Mouse (Mus musculus): ENCODE measurements around the gene Extl2.

The Extl2 gene

DNA sequence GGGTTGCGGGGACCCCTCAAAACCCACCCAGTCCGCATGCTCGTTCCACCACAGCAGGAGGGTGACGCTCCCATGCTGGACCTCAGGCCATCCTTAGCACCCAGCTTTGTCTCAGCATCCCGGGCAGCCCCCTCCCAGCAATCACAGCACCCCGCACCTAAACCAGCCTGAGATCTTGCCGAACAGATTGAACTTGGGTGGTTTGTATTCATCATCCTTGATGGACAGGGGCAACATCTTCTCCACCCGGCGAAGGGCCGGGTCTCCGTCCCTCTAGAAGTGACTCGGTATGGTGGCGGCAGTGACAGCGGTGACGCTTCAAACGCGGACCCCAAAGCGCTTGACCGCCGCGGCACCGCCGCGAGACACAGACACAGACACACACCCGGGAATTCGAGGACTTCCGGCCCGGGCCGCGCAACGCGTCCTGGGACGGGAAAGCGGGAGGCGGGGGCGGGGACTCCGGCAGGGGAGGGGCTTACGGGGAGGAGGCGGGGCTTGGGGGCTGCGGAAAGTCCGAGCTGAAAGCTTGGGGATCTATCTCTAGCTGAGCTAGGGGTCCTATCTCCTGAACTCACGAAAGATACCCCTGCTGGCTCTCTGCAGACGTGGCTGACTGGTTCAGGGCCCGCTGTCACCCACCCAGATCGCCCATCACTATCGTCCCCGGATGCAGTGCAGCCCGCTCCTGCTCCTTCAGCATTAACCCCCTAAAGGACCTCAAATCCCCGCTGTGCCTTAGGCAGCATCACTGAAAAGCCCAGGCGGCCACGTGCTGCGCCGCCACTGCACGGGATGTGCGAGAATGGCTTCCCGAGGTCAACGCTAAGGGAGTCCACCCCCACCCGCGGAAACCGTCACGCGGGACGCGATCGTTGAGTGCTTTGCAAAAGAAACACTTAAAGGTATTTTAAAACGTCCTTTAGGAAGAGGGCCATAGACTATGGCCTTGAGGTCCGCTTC, at the start of gene Extl2, which contains the start of gene Slc30a7:
Gene Extl2 (plus strand): TSS at position 485 of the 963 bp plus-strand sequence.
Gene Slc30a7 (minus strand): TSS at position 429 of the 963 bp plus-strand sequence.
- in situ Hi-C loops (cut with MboI; ENCODE audit: low pct_unique_long_range_greater_than_20kb in 1 of 2, low sequenced_read_pairs in 2 of 2, unreplicated experiment in 1 of 2) = no loop called here

DNA sequence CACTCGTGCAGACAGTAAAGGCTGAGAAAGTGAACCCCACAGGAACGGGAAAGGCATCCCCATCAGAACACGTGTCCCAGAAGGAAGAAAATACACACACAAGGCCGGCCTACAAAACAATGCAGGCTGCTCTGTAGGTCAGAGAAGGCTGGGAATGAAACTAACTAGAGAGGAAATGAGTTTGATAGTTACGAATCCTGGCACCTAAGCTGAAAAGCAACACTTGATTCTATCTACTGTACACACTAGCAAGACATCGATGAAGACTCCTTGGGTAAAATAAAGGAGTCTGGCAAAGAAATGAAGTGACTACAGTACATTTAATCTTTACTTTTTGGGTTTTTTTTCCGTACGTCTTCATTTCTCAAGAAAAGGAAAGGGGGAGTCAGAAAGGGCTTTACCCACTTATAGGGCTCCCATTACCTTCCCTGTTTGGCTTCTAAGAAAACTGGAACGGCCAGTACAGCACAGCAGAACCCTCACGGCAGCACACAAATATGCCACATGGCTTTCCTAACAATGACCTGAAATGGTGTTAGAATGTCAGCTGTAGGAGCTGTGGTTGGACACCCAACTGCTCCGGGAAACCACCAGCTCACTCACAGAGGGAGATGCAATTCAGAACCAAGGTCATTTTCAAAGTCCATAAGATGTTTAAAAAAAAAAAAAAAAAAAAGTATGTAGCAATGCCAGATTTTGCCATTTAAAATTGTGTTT, 45.8 kb upstream of the Extl2 start:
- in situ Hi-C loops (cut with MboI; ENCODE audit: low pct_unique_long_range_greater_than_20kb in 1 of 2, low sequenced_read_pairs in 2 of 2, unreplicated experiment in 1 of 2) = no loop called here

DNA sequence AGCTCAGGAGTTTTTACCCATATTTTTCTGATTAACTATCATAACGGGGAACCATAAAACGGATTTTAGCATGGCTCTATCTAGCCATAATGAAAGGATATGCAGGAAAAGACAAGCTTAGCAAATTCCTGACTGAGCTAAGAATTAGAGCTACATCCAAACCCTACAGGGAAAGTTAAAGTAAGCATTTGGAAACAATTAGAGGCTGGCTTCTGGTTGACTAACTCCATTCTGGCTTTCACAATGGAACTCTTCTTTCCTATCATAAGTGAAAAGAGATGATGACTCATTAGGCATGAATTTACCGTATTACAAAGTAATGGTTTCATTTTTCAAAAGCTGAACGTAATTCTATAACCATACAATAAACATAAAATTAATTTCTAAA, 45.2 kb upstream of the Extl2 start:
- in situ Hi-C loops (cut with MboI; ENCODE audit: low pct_unique_long_range_greater_than_20kb in 1 of 2, low sequenced_read_pairs in 2 of 2, unreplicated experiment in 1 of 2) = no loop called here

DNA sequence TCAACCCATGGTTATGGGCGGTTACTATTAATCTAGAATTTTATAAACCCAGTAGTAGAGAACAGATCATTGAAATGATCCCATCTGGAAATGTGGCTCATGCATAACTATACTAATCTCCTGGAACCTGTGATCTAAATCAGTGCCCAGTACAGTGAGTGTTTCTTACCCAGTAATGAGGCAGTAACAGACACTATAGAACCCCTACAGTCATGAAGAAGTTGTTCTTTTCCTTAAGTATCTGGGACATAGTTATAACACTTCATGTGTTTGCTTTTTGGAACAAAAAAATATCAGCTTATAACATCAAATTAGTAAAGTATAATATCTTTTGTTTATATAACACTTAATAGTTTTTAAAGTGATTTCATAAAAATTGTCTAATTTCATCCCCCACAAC, 43.7 kb upstream of the Extl2 start:
- in situ Hi-C loops (cut with MboI; ENCODE audit: low pct_unique_long_range_greater_than_20kb in 1 of 2, low sequenced_read_pairs in 2 of 2, unreplicated experiment in 1 of 2) = no loop called here

DNA sequence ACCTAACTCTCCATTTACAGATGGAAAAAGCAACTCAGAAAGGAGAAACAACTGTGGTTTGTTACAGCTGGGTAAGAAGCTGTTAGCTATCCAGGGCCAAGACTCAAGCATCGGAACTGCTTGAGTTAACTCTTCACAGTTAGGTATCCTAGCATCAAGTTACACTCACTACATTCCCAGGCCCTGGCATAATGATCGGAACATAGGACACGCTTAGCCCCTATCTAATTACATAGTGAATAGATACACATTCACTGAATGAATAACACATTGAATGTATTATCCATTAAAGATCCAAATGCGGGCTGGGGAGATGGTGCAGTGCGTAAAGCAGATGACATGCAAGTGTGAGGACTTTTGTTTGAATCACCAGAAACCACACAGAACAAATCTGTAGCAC, 43.2 kb upstream of the Extl2 start:
- in situ Hi-C loops (cut with MboI; ENCODE audit: low pct_unique_long_range_greater_than_20kb in 1 of 2, low sequenced_read_pairs in 2 of 2, unreplicated experiment in 1 of 2) = no loop called here

DNA sequence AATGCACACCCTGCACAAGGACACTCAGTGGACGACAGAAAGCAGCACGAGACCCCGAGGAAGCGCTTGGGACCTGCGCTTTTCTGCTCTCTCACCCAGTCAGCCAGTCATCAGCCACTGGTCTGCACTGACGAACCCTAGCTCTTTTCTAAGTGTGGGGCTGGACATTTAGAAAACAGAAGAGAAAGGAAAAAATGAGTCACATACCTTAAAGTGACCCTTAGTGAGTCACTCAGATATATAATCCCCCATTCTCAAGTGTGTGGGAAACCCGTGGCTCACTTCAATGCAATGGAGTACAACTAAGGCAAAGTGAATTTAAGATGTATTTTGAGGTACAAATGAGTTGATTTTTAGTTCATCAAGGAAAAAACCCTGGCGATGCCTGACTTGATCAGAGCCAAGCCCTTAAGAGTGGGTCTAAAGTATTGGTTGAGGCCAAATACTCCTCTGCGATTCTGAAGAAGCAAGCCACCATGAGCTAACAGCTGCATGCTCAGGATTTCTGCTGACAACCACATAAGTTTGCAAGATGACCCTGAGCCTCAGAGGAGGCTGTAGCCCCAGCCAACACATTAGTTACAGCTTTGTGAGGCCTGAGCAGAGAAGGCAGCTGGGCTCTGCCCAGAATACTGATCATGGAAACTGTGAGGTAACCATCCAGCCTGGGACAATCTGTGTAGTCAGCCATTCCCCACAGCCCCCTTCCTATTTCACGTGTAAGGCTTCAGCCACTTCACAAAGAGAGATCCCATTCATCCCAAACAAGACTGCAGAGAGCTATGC, 38.3 kb upstream of the Extl2 start:
- in situ Hi-C loops (cut with MboI; ENCODE audit: low pct_unique_long_range_greater_than_20kb in 1 of 2, low sequenced_read_pairs in 2 of 2, unreplicated experiment in 1 of 2) = no loop called here

DNA sequence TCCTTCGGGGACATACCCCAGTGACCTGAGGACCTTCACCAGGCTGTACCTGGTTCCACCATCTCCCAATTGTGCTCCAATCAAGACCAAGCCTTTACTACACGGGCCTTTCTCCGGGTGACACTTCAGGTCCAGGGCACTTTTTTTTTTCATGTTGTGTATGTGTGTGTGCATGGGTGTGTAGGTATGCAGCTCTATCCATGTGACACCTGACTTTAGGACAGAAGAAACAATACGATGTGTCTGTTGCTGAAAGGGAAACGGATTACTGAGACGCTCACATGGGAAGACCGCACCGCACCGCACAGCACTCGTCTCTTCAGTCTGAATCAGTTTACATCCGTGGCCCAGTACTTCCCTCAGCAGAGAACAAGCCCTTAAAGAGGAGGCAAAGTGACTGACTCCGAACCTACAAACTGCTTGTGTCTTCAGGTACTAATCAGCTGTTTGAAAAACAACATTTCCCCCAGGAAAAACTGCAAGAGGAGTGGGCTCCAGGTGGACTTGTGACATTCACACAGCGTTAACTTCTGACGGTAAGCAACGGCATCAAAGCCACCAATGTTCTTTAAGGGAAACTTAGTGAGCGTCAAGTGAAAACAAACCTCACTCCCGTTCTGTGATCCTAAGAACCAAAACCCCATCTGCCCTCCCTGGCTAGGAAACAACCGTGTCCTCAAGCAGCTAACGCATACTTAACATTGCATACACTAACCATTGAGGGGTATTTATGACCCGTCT, 36.0 kb upstream of the Extl2 start:
- in situ Hi-C loops (cut with MboI; ENCODE audit: low pct_unique_long_range_greater_than_20kb in 1 of 2, low sequenced_read_pairs in 2 of 2, unreplicated experiment in 1 of 2) = no loop called here

DNA sequence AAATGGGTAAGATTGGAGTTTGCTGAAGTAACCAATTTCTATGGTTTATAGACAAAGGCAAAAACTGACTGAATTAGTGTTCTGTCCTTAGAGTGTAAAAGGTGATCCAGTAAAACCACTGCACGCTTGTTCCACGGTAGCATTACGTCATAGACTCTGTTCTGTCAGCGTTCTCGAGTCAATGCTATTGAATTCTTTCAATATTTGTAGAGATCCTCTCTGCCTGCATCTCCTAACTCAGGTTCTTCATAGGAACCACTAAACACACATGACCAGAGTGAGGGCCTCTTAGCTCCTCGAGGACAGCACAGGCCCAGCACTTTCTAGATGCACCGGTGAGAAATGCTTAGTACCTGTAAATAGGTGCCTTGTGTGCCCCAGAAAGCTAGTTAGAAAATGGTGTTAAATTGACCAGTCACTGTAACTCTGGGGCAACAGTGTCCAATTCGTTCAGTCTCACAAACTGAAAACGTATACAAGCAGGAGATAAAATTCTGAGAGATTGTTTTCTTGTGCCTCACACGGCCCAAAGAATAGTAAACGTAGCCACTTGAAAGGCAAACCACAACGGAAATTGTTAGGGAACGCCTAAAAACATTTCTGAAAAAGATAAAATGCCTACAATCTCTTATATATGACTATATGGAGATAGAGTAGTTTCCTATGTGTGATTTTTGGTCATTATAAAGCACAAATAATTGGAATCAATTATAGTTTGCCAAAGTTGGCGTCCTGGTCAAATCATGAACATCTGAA, 35.2 kb upstream of the Extl2 start:
- in situ Hi-C loops (cut with MboI; ENCODE audit: low pct_unique_long_range_greater_than_20kb in 1 of 2, low sequenced_read_pairs in 2 of 2, unreplicated experiment in 1 of 2) = no loop called here

DNA sequence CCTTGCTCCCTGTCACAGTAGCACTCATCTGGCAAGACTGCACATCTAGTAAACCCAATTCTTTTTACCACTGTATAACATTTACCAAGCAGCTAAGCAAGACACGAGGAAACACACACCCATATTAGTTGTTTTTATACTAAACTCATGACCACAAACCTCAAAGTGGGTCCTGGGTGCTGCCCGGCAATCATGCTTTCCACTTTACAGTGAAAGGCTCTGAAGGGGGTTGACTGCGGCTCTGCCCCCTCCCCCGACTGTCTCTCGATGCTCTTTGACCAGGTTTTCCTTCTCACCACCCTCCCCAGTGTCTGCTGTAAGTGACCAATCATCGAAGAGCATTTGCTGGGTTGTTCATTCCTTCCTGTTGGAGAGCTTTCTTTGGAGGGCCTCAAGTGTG, 33.0 kb upstream of the Extl2 start:
- in situ Hi-C loops (cut with MboI; ENCODE audit: low pct_unique_long_range_greater_than_20kb in 1 of 2, low sequenced_read_pairs in 2 of 2, unreplicated experiment in 1 of 2) = no loop called here

DNA sequence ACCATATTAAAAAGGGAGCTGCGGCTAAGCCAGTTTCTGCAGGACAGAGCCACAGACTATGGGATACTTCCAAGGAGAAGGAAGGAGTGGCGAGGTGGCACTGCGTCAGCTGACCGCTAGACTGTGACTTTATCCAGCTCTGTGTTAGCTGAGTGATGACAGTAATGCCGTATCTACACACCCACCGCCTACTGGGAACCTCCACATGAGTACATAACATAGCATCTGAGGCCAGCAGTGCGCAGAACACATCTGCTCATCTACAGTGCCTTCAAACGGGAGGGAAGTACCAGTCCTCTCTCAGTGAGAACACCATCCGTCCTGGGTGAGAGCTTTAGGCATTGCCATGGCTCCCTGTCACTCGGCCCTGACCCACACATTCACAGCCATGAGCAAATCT, 32.3 kb upstream of the Extl2 start:
- in situ Hi-C loops (cut with MboI; ENCODE audit: low pct_unique_long_range_greater_than_20kb in 1 of 2, low sequenced_read_pairs in 2 of 2, unreplicated experiment in 1 of 2) = no loop called here

DNA sequence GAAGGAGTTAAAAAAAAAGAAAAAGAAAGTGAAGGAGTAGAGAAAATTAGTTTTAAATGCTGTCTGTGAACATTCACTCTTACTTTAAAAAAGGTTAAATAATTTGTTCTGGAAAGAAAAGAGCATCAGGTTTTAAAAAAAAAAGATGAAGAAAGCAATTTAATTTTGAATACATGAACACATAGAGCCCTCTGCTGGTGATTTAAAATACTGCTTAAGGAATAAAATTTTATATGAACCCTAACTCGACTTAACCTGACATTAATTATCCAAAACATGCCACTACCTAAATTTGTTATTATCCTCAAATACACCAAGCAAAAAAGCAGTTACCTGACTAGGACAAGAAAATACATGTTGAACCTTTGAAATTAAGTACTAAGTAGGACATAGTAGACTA, 28.3 kb upstream of the Extl2 start:
- in situ Hi-C loops (cut with MboI; ENCODE audit: low pct_unique_long_range_greater_than_20kb in 1 of 2, low sequenced_read_pairs in 2 of 2, unreplicated experiment in 1 of 2) = no loop called here

DNA sequence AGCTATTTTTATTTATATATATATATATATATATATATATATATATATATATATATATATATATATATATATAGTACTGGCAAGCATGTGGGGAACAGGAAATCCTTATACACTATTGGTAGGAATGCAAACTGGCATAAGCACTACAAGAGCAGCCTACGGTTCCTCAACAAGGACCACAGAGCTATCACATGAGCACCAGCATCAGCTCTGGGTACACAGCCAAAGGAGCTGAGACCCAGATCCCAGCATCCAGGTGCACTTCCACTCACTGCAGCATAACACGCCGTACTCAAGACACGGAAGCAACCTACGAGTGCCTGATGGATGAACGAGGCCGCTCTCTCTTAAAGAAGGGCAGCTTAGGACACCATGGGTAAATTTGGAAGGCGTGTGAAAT, 24.0 kb upstream of the Extl2 start:
- in situ Hi-C loops (cut with MboI; ENCODE audit: low pct_unique_long_range_greater_than_20kb in 1 of 2, low sequenced_read_pairs in 2 of 2, unreplicated experiment in 1 of 2) = no loop called here

DNA sequence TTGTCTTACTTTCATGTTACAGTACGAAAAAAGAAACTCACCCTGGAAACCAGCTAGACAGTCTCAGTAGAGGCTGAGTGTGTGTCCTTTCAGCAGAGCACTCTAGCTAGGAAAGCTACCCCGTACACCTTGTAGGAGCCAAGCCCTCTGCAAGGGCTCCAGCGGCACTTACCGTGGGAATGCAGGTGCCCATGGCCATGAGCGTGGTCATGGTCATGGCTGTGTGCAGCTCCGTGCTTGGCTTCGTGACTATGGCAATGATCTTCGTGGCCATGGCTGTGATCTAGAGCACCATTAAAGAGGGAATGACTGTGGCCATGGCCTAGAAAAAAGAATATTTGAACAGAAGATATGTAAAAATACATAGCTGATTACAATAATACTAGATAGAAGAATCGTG, 22.6 kb upstream of the Extl2 start:
- in situ Hi-C loops (cut with MboI; ENCODE audit: low pct_unique_long_range_greater_than_20kb in 1 of 2, low sequenced_read_pairs in 2 of 2, unreplicated experiment in 1 of 2) = no loop called here

DNA sequence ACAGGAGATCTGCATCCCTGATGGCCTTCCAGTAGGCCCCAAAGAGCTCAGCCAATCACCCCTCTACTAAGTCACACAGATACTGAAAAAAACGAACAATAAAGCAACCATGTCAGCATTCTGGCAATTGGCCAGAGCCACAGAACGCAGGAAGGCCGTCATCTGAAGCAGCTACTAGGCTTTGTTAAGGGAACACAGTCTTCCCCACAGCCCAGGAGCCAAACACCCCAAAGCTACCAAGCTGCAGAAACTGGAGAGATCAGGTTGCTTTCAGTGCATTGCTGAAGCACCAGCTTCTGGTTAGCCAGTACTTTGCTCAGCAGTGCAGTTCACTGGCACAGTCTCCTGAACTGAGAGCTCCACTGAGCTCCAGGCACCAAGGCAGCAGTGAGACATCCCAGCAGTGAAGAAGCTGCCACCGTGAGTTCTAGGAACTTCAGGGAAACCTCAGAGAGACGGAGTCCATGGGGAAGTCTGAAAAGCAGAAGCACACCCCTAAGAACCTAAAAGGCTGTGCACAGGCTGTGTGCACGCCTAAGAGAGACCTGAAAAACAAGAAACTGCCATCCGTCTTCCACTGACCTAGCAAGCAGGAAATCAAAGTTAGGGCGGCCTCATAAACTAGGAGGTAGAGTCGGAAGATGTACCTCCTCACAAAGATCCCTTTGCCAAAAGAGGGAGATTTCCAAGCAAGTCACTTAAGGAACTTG, 21.9 kb upstream of the Extl2 start:
- in situ Hi-C loops (cut with MboI; ENCODE audit: low pct_unique_long_range_greater_than_20kb in 1 of 2, low sequenced_read_pairs in 2 of 2, unreplicated experiment in 1 of 2) = no loop called here

DNA sequence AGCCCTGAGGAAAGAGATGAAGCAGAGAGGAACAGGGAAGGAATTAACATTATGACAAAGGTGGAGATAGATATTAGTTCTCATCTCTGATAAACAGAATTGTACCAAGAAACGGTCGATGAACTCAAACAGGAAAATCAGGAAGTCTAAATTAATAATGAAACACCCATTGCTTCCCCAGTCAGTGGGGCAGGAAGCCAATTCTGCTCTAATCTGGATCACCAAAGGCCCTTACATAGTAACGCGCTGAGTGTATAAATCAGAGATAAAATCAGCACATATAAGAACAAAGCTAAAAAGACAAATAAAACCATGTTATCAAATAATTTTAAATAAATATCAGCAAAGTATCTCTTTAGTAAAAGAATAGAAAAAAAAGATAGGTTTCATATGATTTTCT, 15.2 kb upstream of the Extl2 start:
- in situ Hi-C loops (cut with MboI; ENCODE audit: low pct_unique_long_range_greater_than_20kb in 1 of 2, low sequenced_read_pairs in 2 of 2, unreplicated experiment in 1 of 2) = no loop called here

DNA sequence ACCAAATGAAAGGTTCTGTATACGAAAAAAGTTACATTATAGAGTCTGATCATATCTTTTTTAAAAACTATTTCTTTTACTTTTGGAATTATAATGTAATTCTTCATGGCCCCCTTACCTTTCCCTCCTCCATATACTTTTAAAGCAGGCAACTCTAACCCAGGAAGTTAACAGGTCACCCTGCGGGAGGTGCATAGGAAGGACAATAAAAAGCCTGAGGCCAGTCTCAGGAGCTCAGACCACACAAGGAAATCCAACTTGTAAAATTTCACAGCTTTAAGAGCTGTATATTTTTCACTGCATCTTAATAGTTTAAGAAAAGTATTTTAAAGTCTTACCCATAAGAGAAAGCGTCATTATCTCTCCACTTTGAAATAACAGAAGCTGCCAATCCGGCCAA, 14.7 kb upstream of the Extl2 start:
- in situ Hi-C loops (cut with MboI; ENCODE audit: low pct_unique_long_range_greater_than_20kb in 1 of 2, low sequenced_read_pairs in 2 of 2, unreplicated experiment in 1 of 2) = no loop called here

DNA sequence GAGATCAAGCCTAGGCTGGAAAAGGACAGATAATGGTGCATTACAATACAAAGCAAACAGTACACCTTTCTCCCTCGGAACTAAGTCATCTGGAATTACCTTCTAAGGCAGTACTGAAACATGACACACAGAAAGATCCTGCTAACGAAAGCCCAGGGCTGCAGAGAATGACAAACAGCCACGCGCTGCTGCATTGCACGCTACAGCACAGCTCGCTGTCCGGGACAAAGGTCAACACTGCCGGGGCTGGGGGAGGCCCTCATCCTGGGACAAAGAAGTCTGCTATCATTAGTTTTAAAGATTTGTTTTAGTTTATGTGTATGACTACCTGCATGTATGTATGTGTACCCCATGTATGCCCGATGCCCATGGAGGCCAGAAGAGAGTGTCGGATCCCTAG, 14.2 kb upstream of the Extl2 start:
- in situ Hi-C loops (cut with MboI; ENCODE audit: low pct_unique_long_range_greater_than_20kb in 1 of 2, low sequenced_read_pairs in 2 of 2, unreplicated experiment in 1 of 2) = no loop called here
